Mouse (Mus musculus): ENCODE measurements around the gene Sgce.
"Not testable (repeated sequence)": the region's sequence is repeated elsewhere in the genome, so short reads cannot be mapped to it uniquely, and the experiment has no call there.

The Sgce gene

GRCm38 (mm10) chr6:4746696-4747439, at the start of gene Sgce, which contains the start of gene Peg10:
Gene Sgce, minus strand, starts transcription at chr6:4747207.
Gene Peg10, plus strand, starts transcription at chr6:4747306.
- peak; percentile 98 for DNase-seq

DNA sequence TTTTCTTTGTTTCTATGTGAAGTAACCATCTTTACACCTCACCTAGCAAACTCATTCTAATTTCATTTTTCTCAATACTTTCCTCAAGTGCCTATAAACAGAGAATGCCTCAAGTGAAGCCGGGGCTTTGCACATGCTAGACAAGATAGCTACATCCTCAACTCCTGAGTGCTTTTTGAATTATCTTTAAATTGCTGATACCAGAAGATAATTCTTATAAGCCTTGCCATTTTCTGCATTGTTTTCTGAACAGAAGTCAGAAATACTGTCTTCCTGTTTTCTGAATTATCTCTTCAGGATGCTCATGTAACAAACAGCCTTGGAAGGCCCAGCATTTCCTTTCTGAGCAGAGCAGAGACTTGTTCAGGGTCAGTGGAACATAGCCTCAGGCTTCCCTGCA, 49.3 kb upstream of the Sgce start:
- no peak for DNase-seq

DNA sequence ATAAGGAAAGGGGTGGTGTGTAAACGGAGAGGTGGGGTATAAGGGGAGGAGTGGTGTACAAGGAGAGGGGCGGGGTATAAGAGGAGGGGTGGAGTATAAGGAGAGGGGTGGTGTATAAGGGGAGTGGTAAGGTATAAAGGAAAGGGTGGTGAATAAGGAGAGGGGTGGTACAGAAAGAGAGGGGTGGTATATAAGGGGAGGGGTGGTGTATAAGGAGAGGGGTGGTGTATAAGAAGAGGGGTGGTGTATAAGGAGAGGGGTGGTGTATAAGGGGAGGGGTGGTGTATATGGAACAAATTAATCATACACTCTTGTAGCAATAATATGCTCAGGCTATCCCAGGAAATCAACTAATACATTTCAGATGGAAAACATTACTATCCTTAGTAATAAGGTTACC, 15.2 kb upstream of the Sgce start:
- no peak for DNase-seq

GRCm38 (mm10) chr6:4761415-4762142, 14.6 kb upstream of the Sgce start:
- not testable (repeated sequence) for DNase-seq

- DNase-seq: peak; percentile 87
These were observed 7.9 kb upstream of the Sgce start for GRCm38 (mm10) chr6:4754886-4755285.

GRCm38 (mm10) chr6:4754286-4754685, 7.3 kb upstream of the Sgce start:
- peak; percentile 69 for DNase-seq

- peak; percentile 69 for DNase-seq
These were observed 4.3 kb upstream of the Sgce start for GRCm38 (mm10) chr6:4751355-4751754.

DNA sequence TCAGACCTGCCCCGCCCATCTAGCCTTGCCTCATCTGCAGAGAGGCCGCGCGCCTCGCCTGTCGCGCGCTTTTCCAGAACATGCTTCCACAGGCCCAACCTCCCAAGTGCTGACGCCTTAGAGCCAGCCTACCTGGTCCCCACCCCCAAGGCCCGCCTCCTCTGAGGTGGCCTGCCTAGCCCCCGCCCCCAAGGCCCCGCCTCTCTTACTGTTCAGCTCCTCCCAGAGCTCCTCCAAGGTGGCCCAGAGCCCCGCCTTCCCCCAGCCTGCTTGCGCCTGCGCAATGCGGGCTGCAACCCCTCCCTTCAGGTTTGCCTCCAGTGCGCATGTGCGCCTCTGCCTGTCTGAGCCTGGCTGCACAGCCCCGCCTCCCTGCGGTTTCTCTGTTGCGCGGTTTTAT, 2.1 kb upstream of the Sgce start:
- DNase-seq: peak; percentile 100

DNA sequence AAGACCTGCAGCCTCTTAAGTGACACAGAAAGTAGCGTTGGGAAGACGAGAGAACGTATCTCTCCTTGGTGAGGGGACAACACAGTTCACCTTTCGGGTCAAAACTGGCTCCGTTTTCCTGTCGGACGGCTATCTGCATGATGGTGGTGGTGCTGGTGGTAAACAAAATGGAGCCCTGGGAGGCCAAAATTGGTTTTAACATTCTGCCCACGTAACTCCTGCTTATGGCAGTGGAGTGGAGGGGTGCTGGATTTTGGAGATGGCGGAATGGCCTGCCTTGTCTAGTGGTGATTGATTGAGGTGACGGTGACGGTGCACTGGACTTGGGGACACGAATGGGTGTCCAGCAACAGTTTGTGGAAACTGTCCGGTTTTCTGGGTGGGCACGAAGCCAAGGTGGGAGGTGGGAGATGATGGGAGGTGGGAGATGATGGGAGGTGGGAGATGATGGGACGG, 1.5 kb upstream of the Sgce start:
- no peak for DNase-seq

- peak; percentile 92 for DNase-seq
These were observed 884 bp upstream of the Sgce start for GRCm38 (mm10) chr6:4747677-4748505.

DNA sequence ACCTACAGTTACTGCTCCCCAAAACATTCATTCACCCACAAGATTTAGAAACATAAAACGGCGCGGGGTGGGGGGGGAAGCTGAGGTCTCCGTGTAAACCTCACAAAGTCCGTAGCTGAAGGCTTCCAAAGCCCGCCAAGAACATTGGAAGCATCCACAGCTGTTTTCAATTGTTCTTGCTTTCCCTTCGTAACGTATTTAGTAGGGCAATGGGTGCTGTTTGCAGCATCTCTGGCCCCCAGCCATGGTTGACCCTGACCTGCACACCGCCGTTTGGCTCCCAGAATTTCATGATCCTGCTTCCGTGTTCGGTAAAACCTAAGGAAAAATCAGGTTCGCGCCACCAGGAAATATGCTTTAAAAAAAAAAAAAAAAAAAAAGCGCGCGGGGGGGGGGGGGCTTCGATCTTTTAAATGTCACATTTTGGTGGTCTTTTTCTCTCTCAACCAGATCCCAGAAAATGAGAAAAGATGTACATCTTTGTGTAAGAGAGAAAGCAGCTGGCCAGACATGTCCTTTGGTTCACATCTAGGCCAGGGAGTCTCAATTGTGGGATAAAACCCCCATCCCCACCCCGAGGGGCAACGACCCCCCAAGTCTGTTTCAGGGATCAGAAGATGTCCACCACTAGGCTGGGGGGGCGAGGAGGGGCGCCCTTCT, 841 bp downstream of the Sgce start:
- peak; percentile 87 for DNase-seq

- DNase-seq: peak; percentile 90
These were observed 6.5 kb downstream of the Sgce start for GRCm38 (mm10) chr6:4740511-4740910.

- DNase-seq: no peak
These were observed 7.3 kb downstream of the Sgce start for GRCm38 (mm10) chr6:4739522-4740355.

GRCm38 (mm10) chr6:4738717-4739116, 8.3 kb downstream of the Sgce start:
- DNase-seq: no peak

DNA sequence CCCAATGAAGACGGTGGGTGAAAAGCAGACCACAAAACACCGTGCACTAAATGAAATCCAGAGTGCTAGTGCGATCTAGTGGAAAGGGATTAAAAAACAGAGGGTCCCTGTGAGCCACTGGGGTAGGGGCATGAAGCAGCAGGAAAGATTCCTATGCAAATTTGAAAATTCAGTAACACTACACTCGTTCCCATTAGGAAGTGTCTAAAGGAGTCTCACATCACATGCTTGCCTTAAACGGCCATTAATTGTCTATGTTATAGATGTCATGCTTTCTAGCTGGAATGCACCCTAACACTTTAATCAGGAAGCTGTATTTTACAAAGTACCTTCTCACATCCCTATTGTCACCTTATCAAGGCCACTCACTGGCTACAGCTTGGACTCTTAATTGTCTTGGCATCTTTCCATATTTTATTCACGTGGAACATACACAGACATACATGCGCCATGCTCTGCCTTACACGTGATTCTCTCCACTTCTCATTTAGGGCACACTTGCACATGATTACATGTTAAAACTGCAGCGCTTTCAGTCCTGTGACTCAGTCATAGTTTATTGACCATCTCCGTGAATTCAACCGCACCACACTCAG, 8.9 kb downstream of the Sgce start:
- DNase-seq: peak; percentile 61

GRCm38 (mm10) chr6:4736372-4736771, 10.6 kb downstream of the Sgce start:
- DNase-seq: no peak

DNA sequence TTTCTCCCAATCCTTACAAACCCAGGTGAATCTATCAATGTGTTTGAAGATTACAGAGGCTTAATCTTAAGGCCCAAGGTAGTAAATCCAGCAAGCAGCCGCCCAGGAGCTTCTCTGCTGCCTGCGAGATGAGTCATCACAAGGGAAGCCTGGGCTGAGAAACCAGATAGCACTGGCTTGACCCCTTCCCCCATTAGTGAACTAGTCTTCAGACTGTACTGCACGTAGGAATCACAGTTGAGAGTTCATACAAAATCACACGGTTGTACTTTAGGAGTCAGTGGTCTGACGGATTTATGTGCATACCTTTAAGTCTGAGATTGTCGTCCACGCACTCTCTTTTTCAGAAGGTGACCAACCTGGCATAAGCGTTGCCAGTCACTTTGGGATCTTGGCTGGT, 13.8 kb downstream of the Sgce start:
- peak; percentile 61 for DNase-seq

DNA sequence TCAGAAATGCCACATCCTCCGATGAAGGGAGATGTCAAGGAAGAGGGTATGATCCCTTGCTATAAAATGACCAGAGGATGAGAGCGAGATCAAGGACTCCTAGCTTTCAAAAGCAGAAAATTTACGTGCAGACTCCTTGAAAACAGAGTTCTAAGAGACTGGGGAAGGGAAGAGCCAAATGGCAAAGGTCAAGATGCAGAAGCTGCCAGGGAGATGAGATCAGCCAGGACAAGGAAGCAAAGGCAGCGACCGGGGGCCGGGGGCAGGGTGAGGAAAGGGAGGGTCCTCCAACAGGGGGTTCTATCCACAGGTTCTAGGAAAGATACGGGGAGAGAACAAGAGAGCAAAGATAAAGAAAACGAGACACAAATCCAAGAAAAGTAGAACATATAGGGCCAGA, 15.3 kb downstream of the Sgce start:
- peak; percentile 33 for DNase-seq

DNA sequence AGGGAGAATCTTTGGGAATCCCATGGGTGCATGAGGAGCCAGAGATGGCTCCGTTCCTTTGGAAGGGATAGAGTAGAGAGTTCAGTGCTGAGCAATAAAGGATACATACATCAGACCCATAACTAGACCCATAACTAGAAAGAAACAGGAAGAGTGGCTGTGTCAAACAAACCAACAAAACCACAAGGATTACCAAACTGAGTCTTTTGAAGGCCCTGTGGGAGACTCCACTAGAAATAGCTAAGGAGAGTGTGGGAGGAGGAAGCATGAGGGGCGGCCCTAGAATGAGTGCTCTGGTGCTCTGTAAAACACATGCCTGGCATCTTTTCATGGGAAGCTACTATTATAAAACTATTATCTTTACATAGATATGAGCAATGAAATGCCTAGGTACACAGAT, 18.7 kb downstream of the Sgce start:
- peak; percentile 37 for DNase-seq

- no peak for DNase-seq
These were observed 22.8 kb downstream of the Sgce start for GRCm38 (mm10) chr6:4723998-4724757.

- peak; percentile 37 for DNase-seq
These were observed 24.3 kb downstream of the Sgce start for GRCm38 (mm10) chr6:4722739-4723138.
